Mouse (Mus musculus) lung, adult 2 months (tissue): ENCODE measurements at regions not wholly inside any gene's neighbourhood (a gene's known extent, or its start where the extent isn't known, plus 50 kb on each side); places are given as distances from the start of the nearest gene placed in this dataset.

Source experiments
- CTCF ChIP-seq: fragments of 200-500 bp; IDR thresholded peaks from 2 replicates; pipeline ENCODE4 v1.5.1; 2011; ENCODE audit warnings: mild to moderate bottlenecking, low read length, control low read depth; ENCODE audit not compliant: insufficient read depth
- POLR2A ChIP-seq: fragments of 200-500 bp; IDR thresholded peaks from 2 replicates; pipeline ENCODE4 v1.6.1; 2011; ENCODE audit warnings: low read depth, mild to moderate bottlenecking, control low read depth, low read length, borderline replicate concordance; ENCODE audit errors: extremely low read depth

GRCm38 (mm10) chr6:59488386-59488785 lies 62.3 kb upstream of the Gprin3 start:
- no peak for TF ChIP-seq CTCF
- TF ChIP-seq POLR2A: no peak
